Mouse (Mus musculus): Measurements from ENCODE around the gene Ccar1.

DNA sequence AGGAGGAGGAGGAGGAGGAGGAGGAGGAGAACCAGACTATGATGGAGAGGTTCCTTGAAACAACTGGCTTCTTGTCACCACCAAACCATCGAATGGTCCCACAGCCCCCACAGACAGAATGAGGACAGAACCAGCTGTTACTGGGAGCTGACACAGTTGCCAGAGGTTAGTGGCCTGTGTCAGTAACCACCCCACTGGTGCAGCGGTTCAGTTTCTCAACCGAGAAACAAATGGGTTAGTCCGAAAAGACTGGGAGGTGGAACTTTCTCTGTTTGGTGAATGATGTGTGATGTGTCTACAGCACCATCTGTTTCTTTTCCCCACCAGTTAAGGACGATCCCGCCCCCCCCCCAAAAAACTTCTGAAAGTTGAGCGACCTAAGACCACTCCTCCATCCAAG is 67.2 kb downstream of the Ccar1 start:
- TF ChIP-seq POLR2A (IDR thresholded peaks at IDR 0.05; ENCODE audit: extremely low read depth, insufficient read depth, low read length) (no peak), CTCF (IDR thresholded peaks at IDR 0.05; ENCODE audit: extremely low read depth, insufficient read depth, low read length) (no peak)

Data from cortical plate, adult 2 months (tissue).